Mouse (Mus musculus): Measurements from ENCODE around the gene Olfr1375. TPM values are rescaled to one million over a fixed set of nuclear protein-coding genes. Genes with fewer than 3 reads are reported as not detected.
A peak's percentile ranks its signal among the peaks of the same experiment; 100 is the strongest.
"Not testable (repeated sequence)": the region's sequence is repeated elsewhere in the genome, so short reads cannot be mapped to it uniquely, and the experiment has no call there.

The Olfr1375 gene
- total RNA-seq (2021): not detected

GRCm38 (mm10) chr11:51047809-51048208 is at the start of gene Olfr1375:
Gene Olfr1375, plus strand, starts transcription at chr11:51048109.
- intact Hi-C loops (cut with DNase I); DNase-seq: not testable (repeated sequence)

GRCm38 (mm10) chr11:51003296-51003695 is 44.6 kb upstream of the Olfr1375 start, which contains the start of gene Olfr51:
Gene Olfr51, plus strand, starts transcription at chr11:51003596.
- DNase-seq: no peak
- intact Hi-C loops (cut with DNase I): no loop called here

GRCm38 (mm10) chr11:51011821-51012220 is 36.1 kb upstream of the Olfr1375 start:
- intact Hi-C loops (cut with DNase I): no loop called here

GRCm38 (mm10) chr11:51013936-51014335 is 34.0 kb upstream of the Olfr1375 start, which contains the start of gene Olfr54:
Gene Olfr54, plus strand, starts transcription at chr11:51014236.
- no peak for DNase-seq
- intact Hi-C loops (cut with DNase I): no loop called here

More at GRCm38 (mm10) chr11:51011821-51012220, 36.1 kb upstream of the Olfr1375 start:
- peak; percentile 75 for DNase-seq

- no peak for DNase-seq
- intact Hi-C loops (cut with DNase I): no loop called here
Measured at GRCm38 (mm10) chr11:51016341-51016740, 31.6 kb upstream of the Olfr1375 start.

- intact Hi-C loops (cut with DNase I); DNase-seq: not testable (repeated sequence)
Measured at GRCm38 (mm10) chr11:51026811-51027210, 21.1 kb upstream of the Olfr1375 start.

GRCm38 (mm10) chr11:51029381-51029780 is 18.5 kb upstream of the Olfr1375 start:
- DNase-seq; intact Hi-C loops (cut with DNase I): not testable (repeated sequence)

GRCm38 (mm10) chr11:51030225-51030624 is 17.7 kb upstream of the Olfr1375 start:
- no peak for DNase-seq
- intact Hi-C loops (cut with DNase I): loop anchor here (5.0 kb wide), 1 partner anchor 88 kb away; the partner anchor contains the start of gene 4933414I15Rik

GRCm38 (mm10) chr11:51032851-51033250 is 15.1 kb upstream of the Olfr1375 start:
- intact Hi-C loops (cut with DNase I): loop anchor here (5.0 kb wide), 1 partner anchor 91 kb away; the partner anchor contains the start of gene 4933414I15Rik
- peak; percentile 5 for DNase-seq

- intact Hi-C loops (cut with DNase I): loop anchor here (5.0 kb wide), 1 partner anchor 92 kb away; the partner anchor contains the start of gene 4933414I15Rik
- not testable (repeated sequence) for DNase-seq
Measured at GRCm38 (mm10) chr11:51034141-51034540, 13.8 kb upstream of the Olfr1375 start.

- intact Hi-C loops (cut with DNase I): no loop called here
- DNase-seq: peak; percentile 57
Measured at GRCm38 (mm10) chr11:51035951-51036350, 12.0 kb upstream of the Olfr1375 start.

- DNase-seq; intact Hi-C loops (cut with DNase I): not testable (repeated sequence)
Measured at GRCm38 (mm10) chr11:51044776-51045175, 3.1 kb upstream of the Olfr1375 start.

GRCm38 (mm10) chr11:51051678-51052077 is 3.8 kb downstream of the Olfr1375 start:
- DNase-seq: no peak
- intact Hi-C loops (cut with DNase I): loop anchor here (5.0 kb wide), 1 partner anchor 109 kb away; the partner anchor contains the start of gene 4933414I15Rik

GRCm38 (mm10) chr11:51053230-51053629 is 5.3 kb downstream of the Olfr1375 start:
- intact Hi-C loops (cut with DNase I): loop anchor here (5.0 kb wide), 1 partner anchor 111 kb away; the partner anchor contains the start of gene 4933414I15Rik
- no peak for DNase-seq

- DNase-seq: peak; percentile 80
Measured at GRCm38 (mm10) chr11:51059151-51059571, 11.3 kb downstream of the Olfr1375 start, which contains the start of gene Zfp354a. Gene Zfp354a, plus strand, starts transcription at chr11:51059257.

GRCm38 (mm10) chr11:51059640-51060039 is 11.7 kb downstream of the Olfr1375 start:
- intact Hi-C loops (cut with DNase I): loop anchor here (10.0 kb wide), 1 partner anchor 195 kb away; no protein-coding TSS in a partner anchor
- DNase-seq: no peak

More at GRCm38 (mm10) chr11:51059151-51059571, 11.3 kb downstream of the Olfr1375 start, which contains the start of gene Zfp354a:
- intact Hi-C loops (cut with DNase I): no loop called here

GRCm38 (mm10) chr11:51060981-51061380 is 13.1 kb downstream of the Olfr1375 start:
- intact Hi-C loops (cut with DNase I): loop anchor here (10.0 kb wide), 1 partner anchor 194 kb away; no protein-coding TSS in a partner anchor
- DNase-seq: no peak

- intact Hi-C loops (cut with DNase I): loop anchor here (10.0 kb wide), 1 partner anchor 192 kb away; no protein-coding TSS in a partner anchor
Measured at GRCm38 (mm10) chr11:51063276-51063675, 15.4 kb downstream of the Olfr1375 start.

GRCm38 (mm10) chr11:51063841-51064240 is 15.9 kb downstream of the Olfr1375 start:
- DNase-seq: no peak
- intact Hi-C loops (cut with DNase I): loop anchor here (10.0 kb wide), 1 partner anchor 191 kb away; no protein-coding TSS in a partner anchor

More at GRCm38 (mm10) chr11:51063276-51063675, 15.4 kb downstream of the Olfr1375 start:
- no peak for DNase-seq

- intact Hi-C loops (cut with DNase I): no loop called here
- DNase-seq: no peak
Measured at GRCm38 (mm10) chr11:51084527-51084926, 36.6 kb downstream of the Olfr1375 start.

- DNase-seq: no peak
- intact Hi-C loops (cut with DNase I): no loop called here
Measured at GRCm38 (mm10) chr11:51085269-51085668, 37.4 kb downstream of the Olfr1375 start.
